Mouse (Mus musculus) MEL (cell line): ENCODE measurements around the gene Ager.

Experiments used
- CTCF ChIP-seq, 3 experiments: IDR thresholded peaks in 2 of 3; conservative IDR thresholded peaks in 1 of 3; 2 replicates each; pipeline ENCODE4 v1.5.1; 2011 to 2012; ENCODE audit warnings: low read length in 3 of 3, low read depth in 2 of 3, mild to moderate bottlenecking in 2 of 3, improper control_type of control experiment in 1 of 3, inconsistent platforms in 1 of 3, mixed read lengths in 1 of 3, moderate library complexity in 1 of 3; ENCODE audit not compliant: control insufficient read depth in 1 of 3, insufficient read depth in 1 of 3, poor library complexity in 1 of 3, severe bottlenecking in 1 of 3
- MAX ChIP-seq: IDR thresholded peaks from 2 replicates; pipeline ENCODE4 v1.6.1; 2011; ENCODE audit warnings: low read length, improper control_type of control experiment
- MAZ ChIP-seq: IDR thresholded peaks from 2 replicates; pipeline ENCODE4 v1.6.1; 2012; ENCODE audit warnings: low read depth, mild to moderate bottlenecking, inconsistent platforms, low read length, improper control_type of control experiment
- POLR2A ChIP-seq, 2 experiments: IDR thresholded peaks; 2 replicates each; pipeline ENCODE4 v1.6.1; 2011 to 2012; ENCODE audit warnings: low read length in 2 of 2, mild to moderate bottlenecking in 2 of 2, control low read depth in 1 of 2, improper control_type of control experiment in 1 of 2, low read depth in 1 of 2, moderate library complexity in 1 of 2; ENCODE audit not compliant: control insufficient read depth in 1 of 2, insufficient read depth in 1 of 2, poor library complexity in 1 of 2
- RAD21 ChIP-seq: IDR thresholded peaks from 2 replicates; pipeline ENCODE4 v1.6.1; 2011; ENCODE audit warnings: mild to moderate bottlenecking, low read depth, low read length, improper control_type of control experiment
- TAL1 ChIP-seq: IDR thresholded peaks from 2 replicates; pipeline ENCODE4 v1.6.1; 2012; ENCODE audit warnings: mild to moderate bottlenecking, inconsistent platforms, low read length, moderate library complexity, mixed read lengths
- TBP ChIP-seq: IDR thresholded peaks from 2 replicates; pipeline ENCODE4 v1.8.0; 2011; ENCODE audit warnings: low read depth, low read length, improper control_type of control experiment
- TCF12 ChIP-seq: IDR thresholded peaks from 2 replicates; pipeline ENCODE4 v1.6.1; 2014; ENCODE audit warnings: low read depth, mild to moderate bottlenecking, inconsistent platforms, low read length, improper control_type of control experiment, moderate library complexity

DNA sequence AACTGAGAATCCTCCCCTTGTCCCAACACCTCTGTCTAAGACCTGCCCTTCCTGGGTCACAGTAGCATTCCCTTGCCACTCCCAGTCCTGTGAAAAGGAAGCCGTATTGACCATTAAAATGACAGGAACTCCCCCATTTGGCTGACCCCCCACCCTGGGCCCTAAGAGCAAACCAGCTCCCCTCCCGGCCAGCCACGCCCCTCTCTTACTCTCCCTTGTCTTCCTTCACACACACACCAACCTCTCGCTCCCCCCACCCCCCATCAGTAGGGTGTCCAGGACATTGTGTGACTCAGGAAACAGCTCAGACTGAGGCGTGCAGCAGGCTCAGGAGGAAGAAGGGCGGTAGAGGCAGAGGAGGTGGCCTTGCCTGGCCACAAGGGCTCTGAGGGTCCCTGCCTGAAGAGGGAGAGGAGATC is 33.6 kb upstream of the Ager start, which contains the start of gene Notch4:
- TF ChIP-seq TAL1 (no peak), TBP (no peak), MAZ (no peak), RAD21 (no peak), CTCF (IDR thresholded peaks at IDR 0.05 in 2 of 3, conservative IDR thresholded peaks at IDR 0.05 in 1 of 3; ENCODE audit: control insufficient read depth in 1 of 3, insufficient read depth in 1 of 3, low read depth in 2 of 3, low read length in 3 of 3, poor library complexity in 1 of 3, severe bottlenecking in 1 of 3) (no peak), MAX (no peak), TCF12 (no peak), POLR2A (IDR thresholded peaks at IDR 0.05; ENCODE audit: control insufficient read depth in 1 of 2, insufficient read depth in 1 of 2, low read depth in 1 of 2, low read length in 2 of 2, poor library complexity in 1 of 2) (no peak)
